Mouse (Mus musculus) liver, embryonic 14.5 days (tissue): ENCODE measurements around the gene Slc22a15.

Source experiments
- CTCF ChIP-seq: IDR thresholded peaks from 2 replicates; pipeline ENCODE4 v1.5.1; 2016; ENCODE audit warnings: antibody characterized with exemption, low read depth, control low read depth
- EP300 ChIP-seq: IDR thresholded peaks from 2 replicates; pipeline ENCODE4 v1.6.1; 2016; ENCODE audit warnings: antibody characterized with exemption, low read depth

GRCm38 (mm10) chr3:101904776-101905175 is 19.5 kb downstream of the Slc22a15 start:
- TF ChIP-seq CTCF (no peak), EP300 (no peak)
